In genomic region chr8:57651689-57652455, GRCm38 (mm10) we compare ENCODE assay signal across 8 mouse cellular contexts. TPM values are rescaled to one million over a fixed set of nuclear protein-coding genes. Genes with fewer than 3 reads are reported as not detected.
DNase-seq lines count a peak whose midpoint lies in the region; ATAC-seq lines count a peak whose summit lies in the region.

No protein-coding gene starts in this region.

- no peaks in the 10 kb centered on the region for H3K9me3 ChIP-seq in embryonic facial prominence, embryonic 13.5 days
- H3K9me3 ChIP-seq in liver, embryonic 12.5 days (replicated peaks) = no peaks in the 10 kb centered on the region
- no peaks in the 10 kb centered on the region for H3K9me3 ChIP-seq in stomach, embryonic 14.5 days (ENCODE audit: control insufficient read depth, low read depth, low read length)

- DNase-seq in 416B (ENCODE audit: low read depth) = peak; percentile 46
- peak; percentile 81 for DNase-seq in adrenal gland, postnatal 25 days
- DNase-seq in heart, adult 9 months (ENCODE audit: low spot score in 2 of 2) = peak; percentile 71 to 76
- DNase-seq in kidney, adult 9 months = peak; percentile 70
- peak; percentile 32 to 45 for DNase-seq in natural killer cell, adult 2 months (ENCODE audit: low spot score in 2 of 2)

- WGBS in embryonic facial prominence, embryonic 13.5 days = under 1% methylated on average over 90 of the region's 91 CpGs
- WGBS in liver, embryonic 12.5 days (ENCODE audit: insufficient replicate concordance) = under 1% methylated on average over 89 of the region's 91 CpGs
- WGBS in stomach, embryonic 14.5 days = under 1% methylated on average over 89 of the region's 91 CpGs

- peak overlapping the region; percentile 97 for H3K27ac ChIP-seq in embryonic facial prominence, embryonic 13.5 days
- peak overlapping the region; percentile 85 for H3K27ac ChIP-seq in liver, embryonic 12.5 days
- peak overlapping the region; percentile 97 for H3K27ac ChIP-seq in stomach, embryonic 14.5 days (ENCODE audit: low read length)

- H3K4me1 ChIP-seq in embryonic facial prominence, embryonic 13.5 days = peaks cover 36% of the 10 kb centered on the region
- peaks cover 46% of the 10 kb centered on the region for H3K4me1 ChIP-seq in liver, embryonic 12.5 days
- H3K4me1 ChIP-seq in stomach, embryonic 14.5 days (ENCODE audit: control insufficient read depth, insufficient read depth, low read length) = peaks cover 10% of the 10 kb centered on the region; the same call in 1 of the 2 replicates

- no peaks in the 10 kb centered on the region for H3K36me3 ChIP-seq in embryonic facial prominence, embryonic 13.5 days
- H3K36me3 ChIP-seq in liver, embryonic 12.5 days = no peaks in the 10 kb centered on the region
- H3K36me3 ChIP-seq in stomach, embryonic 14.5 days (ENCODE audit: control insufficient read depth, insufficient read depth, low read length) = no peaks in the 10 kb centered on the region

- ATAC-seq in embryonic facial prominence, embryonic 13.5 days (ENCODE audit: insufficient number of reproducible peaks, insufficient read depth, low FRiP score, low TSS enrichment, low read depth) = peak; percentile 67
- peak; percentile 82 for ATAC-seq in liver, embryonic 12.5 days
- peak; percentile 76 for ATAC-seq in stomach, embryonic 14.5 days (ENCODE audit: insufficient number of reproducible peaks, insufficient read depth, low FRiP score, low read depth)

- no peaks in the 10 kb centered on the region for H3K27me3 ChIP-seq in embryonic facial prominence, embryonic 13.5 days
- no peaks in the 10 kb centered on the region for H3K27me3 ChIP-seq in liver, embryonic 12.5 days (replicated peaks)
- no peaks in the 10 kb centered on the region for H3K27me3 ChIP-seq in stomach, embryonic 14.5 days (ENCODE audit: control insufficient read depth, insufficient read depth, low read length)

- peak overlapping the region; percentile 89 for H3K4me3 ChIP-seq in embryonic facial prominence, embryonic 13.5 days
- H3K4me3 ChIP-seq in liver, embryonic 12.5 days = peak overlapping the region; percentile 86
- peak overlapping the region; percentile 94 for H3K4me3 ChIP-seq in stomach, embryonic 14.5 days (ENCODE audit: low read depth, low read length)

- H3K4me2 ChIP-seq in embryonic facial prominence, embryonic 13.5 days = peak overlapping the region; percentile 85
- peak overlapping the region; percentile 96 for H3K4me2 ChIP-seq in liver, embryonic 12.5 days
- peak overlapping the region; percentile 57 for H3K4me2 ChIP-seq in stomach, embryonic 14.5 days (replicated peaks; ENCODE audit: low read depth, low read length)

- H3K9ac ChIP-seq in embryonic facial prominence, embryonic 13.5 days = peak overlapping the region; percentile 98
- peak overlapping the region; percentile 91 for H3K9ac ChIP-seq in liver, embryonic 12.5 days
- H3K9ac ChIP-seq in stomach, embryonic 14.5 days (replicated peaks; ENCODE audit: low read depth, low read length) = peak overlapping the region; percentile 98

RNA-seq across cellular contexts. Expression of gene Galnt7, which starts 1.0 kb away (rescaled TPM):
- 15.4 and 17.2 TPM in 2 replicates for total RNA-seq in adrenal gland, postnatal 25 days (2021)
- 15.7 and 17.0 TPM in 2 replicates for polyA plus RNA-seq in embryonic facial prominence, embryonic 13.5 days (2015; fragmentation: Nextera tagmentation; extraction: Ambion mirVana)
- 10.0 and 10.3 TPM in 2 replicates for polyA plus RNA-seq in liver, embryonic 12.5 days (2016; fragmentation: Nextera tagmentation; extraction: Ambion mirVana)
- 35.3 and 35.5 TPM in 2 replicates for polyA plus RNA-seq in stomach, embryonic 14.5 days (2014; fragmentation: Nextera tagmentation; extraction: Ambion mirVana)

Comparison
In these comparisons a context has a peak if more than half of its experiments do, and no peak if none do; other contexts are left out.
1. Peak in every context shown above with its lines: DNase-seq, ATAC-seq, H3K4me3 ChIP-seq and H3K27ac ChIP-seq.